Mouse (Mus musculus): ENCODE measurements around the gene Frem1. TPM values are rescaled to one million over a fixed set of nuclear protein-coding genes. Genes with fewer than 3 reads are reported as not detected.

Gene Frem1
- total and polyA plus RNA-seq, 3 experiments = 0.01 to 0.27 TPM; not detected in 1

- Histone ChIP-seq H3K27me3 (ENCODE audit: insufficient read depth, low read length) (no peaks in the 10 kb centered on the region), H3K9me3 (replicated peaks) (peaks cover 16% of the 10 kb centered on the region), H3K36me3 (replicated peaks) (no peaks in the 10 kb centered on the region), H3K4me3 (ENCODE audit: low read depth, low read length) (no peak overlapping the region), H3K4me1 (ENCODE audit: insufficient read depth, low read depth, low read length) (no peaks in the 10 kb centered on the region)
- DNase-seq (ENCODE audit: low spot score) (no peak), ATAC-seq (ENCODE audit: extremely low read depth, insufficient number of reproducible peaks, low FRiP score, poor library complexity, severe bottlenecking) (no peak)
- TF ChIP-seq TAL1 (conservative IDR thresholded peaks at IDR 0.05; ENCODE audit: low read depth, low read length) (no peak), GATA2 (IDR thresholded peaks at IDR 0.05; ENCODE audit: borderline replicate concordance, low read depth, low read length) (no peak), POLR2AphosphoS5 (IDR thresholded peaks at IDR 0.05; ENCODE audit: insufficient replicate concordance, low read depth, low read length) (no peak), CTCF (IDR thresholded peaks at IDR 0.05; ENCODE audit: low read depth, low read length) (no peak), GATA1 (IDR thresholded peaks at IDR 0.05; ENCODE audit: borderline replicate concordance, low read length) (no peak)
Observed at GRCm38 (mm10) chr4:82990973-82991695, 61.0 kb downstream of the Frem1 start.

GRCm38 (mm10) chr4:82972381-82972780 is 79.8 kb downstream of the Frem1 start:
- ATAC-seq (ENCODE audit: extremely low read depth, insufficient number of reproducible peaks, low FRiP score, poor library complexity, severe bottlenecking) (no peak), DNase-seq (ENCODE audit: low spot score) (no peak)
- no peaks in the 10 kb centered on the region for H3K27me3 ChIP-seq (ENCODE audit: insufficient read depth, low read length)
- H3K4me1 ChIP-seq (ENCODE audit: insufficient read depth, low read depth, low read length) = no peaks in the 10 kb centered on the region
- TF ChIP-seq TAL1 (conservative IDR thresholded peaks at IDR 0.05; ENCODE audit: low read depth, low read length) = no peak
- no peak for TF ChIP-seq CTCF (IDR thresholded peaks at IDR 0.05; ENCODE audit: low read depth, low read length)
- TF ChIP-seq GATA2 (IDR thresholded peaks at IDR 0.05; ENCODE audit: borderline replicate concordance, low read depth, low read length) = no peak
- TF ChIP-seq GATA1 (IDR thresholded peaks at IDR 0.05; ENCODE audit: borderline replicate concordance, low read length) = no peak
- no peak for TF ChIP-seq POLR2AphosphoS5 (IDR thresholded peaks at IDR 0.05; ENCODE audit: insufficient replicate concordance, low read depth, low read length)
- peaks cover 6% of the 10 kb centered on the region for H3K9me3 ChIP-seq (replicated peaks)
- H3K4me3 ChIP-seq (ENCODE audit: low read depth, low read length) = no peak overlapping the region
- H3K36me3 ChIP-seq (replicated peaks) = no peaks in the 10 kb centered on the region

- DNase-seq (ENCODE audit: low spot score) (no peak), ATAC-seq (ENCODE audit: extremely low read depth, insufficient number of reproducible peaks, low FRiP score, poor library complexity, severe bottlenecking) (no peak)
- H3K36me3 ChIP-seq (replicated peaks) = no peaks in the 10 kb centered on the region
- no peaks in the 10 kb centered on the region for H3K4me1 ChIP-seq (ENCODE audit: insufficient read depth, low read depth, low read length)
- no peak overlapping the region for H3K4me3 ChIP-seq (ENCODE audit: low read depth, low read length)
- peaks cover 12% of the 10 kb centered on the region for H3K9me3 ChIP-seq (replicated peaks)
- TF ChIP-seq CTCF (IDR thresholded peaks at IDR 0.05; ENCODE audit: low read depth, low read length) = no peak
- TF ChIP-seq GATA1 (IDR thresholded peaks at IDR 0.05; ENCODE audit: borderline replicate concordance, low read length) = no peak
- TF ChIP-seq POLR2AphosphoS5 (IDR thresholded peaks at IDR 0.05; ENCODE audit: insufficient replicate concordance, low read depth, low read length) = no peak
- TF ChIP-seq TAL1 (conservative IDR thresholded peaks at IDR 0.05; ENCODE audit: low read depth, low read length) = no peak
- TF ChIP-seq GATA2 (IDR thresholded peaks at IDR 0.05; ENCODE audit: borderline replicate concordance, low read depth, low read length) = no peak
- no peaks in the 10 kb centered on the region for H3K27me3 ChIP-seq (ENCODE audit: insufficient read depth, low read length)
Observed at GRCm38 (mm10) chr4:82970901-82971648, 81.1 kb downstream of the Frem1 start.

GRCm38 (mm10) chr4:82961024-82961423 is 91.1 kb downstream of the Frem1 start:
- no peak for TF ChIP-seq CTCF (IDR thresholded peaks at IDR 0.05; ENCODE audit: low read depth, low read length)
- no peak for TF ChIP-seq GATA1 (IDR thresholded peaks at IDR 0.05; ENCODE audit: borderline replicate concordance, low read length)
- no peak for TF ChIP-seq TAL1 (conservative IDR thresholded peaks at IDR 0.05; ENCODE audit: low read depth, low read length)
- no peak for TF ChIP-seq GATA2 (IDR thresholded peaks at IDR 0.05; ENCODE audit: borderline replicate concordance, low read depth, low read length)
- no peak for TF ChIP-seq POLR2AphosphoS5 (IDR thresholded peaks at IDR 0.05; ENCODE audit: insufficient replicate concordance, low read depth, low read length)
- no peak for ATAC-seq (ENCODE audit: extremely low read depth, insufficient number of reproducible peaks, low FRiP score, poor library complexity, severe bottlenecking)

GRCm38 (mm10) chr4:82957827-82958538 is 94.2 kb downstream of the Frem1 start:
- Histone ChIP-seq H3K4me3 (ENCODE audit: low read depth, low read length) (no peak overlapping the region), H3K4me1 (ENCODE audit: insufficient read depth, low read depth, low read length) (no peaks in the 10 kb centered on the region), H3K27me3 (ENCODE audit: insufficient read depth, low read length) (no peaks in the 10 kb centered on the region), H3K36me3 (replicated peaks) (no peaks in the 10 kb centered on the region), H3K9me3 (replicated peaks) (peaks cover 28% of the 10 kb centered on the region)
- TF ChIP-seq GATA2 (IDR thresholded peaks at IDR 0.05; ENCODE audit: borderline replicate concordance, low read depth, low read length) (no peak), CTCF (IDR thresholded peaks at IDR 0.05; ENCODE audit: low read depth, low read length) (no peak), GATA1 (IDR thresholded peaks at IDR 0.05; ENCODE audit: borderline replicate concordance, low read length) (no peak), TAL1 (conservative IDR thresholded peaks at IDR 0.05; ENCODE audit: low read depth, low read length) (no peak), POLR2AphosphoS5 (IDR thresholded peaks at IDR 0.05; ENCODE audit: insufficient replicate concordance, low read depth, low read length) (no peak)
- DNase-seq (ENCODE audit: low spot score) = no peak
- no peak for ATAC-seq (ENCODE audit: extremely low read depth, insufficient number of reproducible peaks, low FRiP score, poor library complexity, severe bottlenecking)

More at GRCm38 (mm10) chr4:82961024-82961423, 91.1 kb downstream of the Frem1 start:
- H3K9me3 ChIP-seq (replicated peaks) = peaks cover 23% of the 10 kb centered on the region
- no peak overlapping the region for H3K4me3 ChIP-seq (ENCODE audit: low read depth, low read length)
- no peak for DNase-seq (ENCODE audit: low spot score)
- no peaks in the 10 kb centered on the region for H3K27me3 ChIP-seq (ENCODE audit: insufficient read depth, low read length)
- no peaks in the 10 kb centered on the region for H3K4me1 ChIP-seq (ENCODE audit: insufficient read depth, low read depth, low read length)
- H3K36me3 ChIP-seq (replicated peaks) = no peaks in the 10 kb centered on the region
